Mouse (Mus musculus) CH12.LX (cell line): Measurements from ENCODE around the gene Herc6. TPM values are rescaled to one million over a fixed set of nuclear protein-coding genes. Genes with fewer than 3 reads are reported as not detected.
A peak's percentile ranks its signal among the peaks of the same experiment; 100 is the strongest.

Experiments used
- DNase-seq: peaks from one replicate; pipeline ENCODE4 v3.0.0-alpha.2; 2013; ENCODE audit errors: extremely low read depth
- H3K27ac ChIP-seq: 2 replicates; pipeline ENCODE4 v1.5.1; 2012; ENCODE audit warnings: low read depth, mild to moderate bottlenecking, control low read depth, moderate library complexity; ENCODE audit not compliant: insufficient read depth
- H3K27me3 ChIP-seq: replicated peaks from 2 replicates; pipeline ENCODE3; 2012; ENCODE audit warnings: inconsistent platforms
- H3K36me3 ChIP-seq, 2 experiments: replicated peaks in 1 of 2; 2 replicates each; pipeline versions ENCODE3 to v1.6.1; 2012; ENCODE audit warnings: inconsistent platforms in 1 of 2, low read length in 1 of 2, mild to moderate bottlenecking in 1 of 2, mixed read lengths in 1 of 2, moderate library complexity in 1 of 2; ENCODE audit not compliant: control insufficient read depth in 1 of 2, insufficient read depth in 1 of 2
- H3K4me1 ChIP-seq, 2 experiments: 2 replicates each; pipeline ENCODE4 v1.6.1; 2012; ENCODE audit warnings: inconsistent platforms in 1 of 2, moderate library complexity in 1 of 2; ENCODE audit not compliant: insufficient read depth in 2 of 2, control insufficient read depth in 1 of 2
- H3K4me2 ChIP-seq: 2 replicates; pipeline ENCODE4 v1.6.1; 2012; ENCODE audit warnings: low read depth, mild to moderate bottlenecking, control low read depth; ENCODE audit not compliant: poor library complexity, insufficient read depth, severe bottlenecking
- H3K4me3 ChIP-seq, 3 experiments: fragments of 150-350 bp in 1 of 3; sonication (generic) in 1 of 3; replicated peaks in 1 of 3; 2 replicates each; pipeline versions ENCODE3 to v1.5.1; 2011 to 2012; ENCODE audit warnings: low read depth in 2 of 3, low read length in 2 of 3, mild to moderate bottlenecking in 2 of 3, moderate library complexity in 2 of 3, control low read depth in 1 of 3, improper control_type of control experiment in 1 of 3, inconsistent platforms in 1 of 3, mixed read lengths in 1 of 3; ENCODE audit not compliant: poor library complexity in 1 of 3
- H3K79me2 ChIP-seq: replicated peaks from 2 replicates; pipeline ENCODE4 v1.6.1; 2012; ENCODE audit warnings: mild to moderate bottlenecking, moderate library complexity; ENCODE audit not compliant: control insufficient read depth, poor library complexity, insufficient read depth, severe bottlenecking; ENCODE audit errors: extremely low read depth
- H3K9ac ChIP-seq: 2 replicates; pipeline ENCODE4 v1.6.1; 2012; ENCODE audit warnings: low read depth, mild to moderate bottlenecking, control low read depth, moderate library complexity; ENCODE audit not compliant: insufficient read depth
- H3K9me3 ChIP-seq: replicated peaks from 2 replicates; pipeline ENCODE3; 2012; ENCODE audit warnings: low read length, inconsistent platforms, mixed read lengths
- BHLHE40 ChIP-seq: IDR thresholded peaks from 2 replicates; pipeline ENCODE4 v1.6.1; 2011; ENCODE audit warnings: mild to moderate bottlenecking, low read depth, low read length, improper control_type of control experiment
- CHD1 ChIP-seq: IDR thresholded peaks from 2 replicates; pipeline ENCODE4 v1.6.1; 2012; ENCODE audit warnings: low read depth, low read length, improper control_type of control experiment, inconsistent platforms
- CHD2 ChIP-seq: IDR thresholded peaks from 2 replicates; pipeline ENCODE4 v1.6.1; 2011; ENCODE audit warnings: low read length, improper control_type of control experiment
- E2F4 ChIP-seq: IDR thresholded peaks from 2 replicates; pipeline ENCODE4 v1.6.1; 2011; ENCODE audit warnings: low read depth, low read length, improper control_type of control experiment; ENCODE audit not compliant: insufficient replicate concordance
- ELF1 ChIP-seq: IDR thresholded peaks from 2 replicates; pipeline ENCODE4 v1.6.1; 2014; ENCODE audit warnings: low read depth, mild to moderate bottlenecking, inconsistent platforms, low read length, improper control_type of control experiment
- EP300 ChIP-seq: IDR thresholded peaks from 2 replicates; pipeline ENCODE4 v1.6.1; 2011; ENCODE audit warnings: low read length, improper control_type of control experiment
- ETS1 ChIP-seq: conservative IDR thresholded peaks from 2 replicates; pipeline ENCODE4 v1.6.1; 2012; ENCODE audit warnings: low read depth, mild to moderate bottlenecking, inconsistent platforms, low read length, improper control_type of control experiment, moderate library complexity
- HCFC1 ChIP-seq: IDR thresholded peaks from 2 replicates; pipeline ENCODE4 v1.6.1; 2012; ENCODE audit warnings: low read depth, mild to moderate bottlenecking, inconsistent platforms, low read length, improper control_type of control experiment
- IRF4 ChIP-seq: IDR thresholded peaks from 2 replicates; pipeline ENCODE4 v1.6.1; 2014; ENCODE audit warnings: low read depth, mild to moderate bottlenecking, inconsistent platforms, low read length, improper control_type of control experiment
- JUN ChIP-seq: IDR thresholded peaks from 2 replicates; pipeline ENCODE4 v1.6.1; 2011; ENCODE audit warnings: low read depth, mild to moderate bottlenecking, low read length, improper control_type of control experiment, moderate library complexity; ENCODE audit not compliant: insufficient read depth
- KAT2A ChIP-seq: IDR thresholded peaks from 2 replicates; pipeline ENCODE4 v1.6.1; 2012; ENCODE audit warnings: low read length, improper control_type of control experiment, inconsistent platforms; ENCODE audit not compliant: insufficient replicate concordance
- MXI1 ChIP-seq: IDR thresholded peaks from 2 replicates; pipeline ENCODE4 v1.6.1; 2011; ENCODE audit warnings: mild to moderate bottlenecking, low read depth, low read length, improper control_type of control experiment
- NRF1 ChIP-seq: IDR thresholded peaks from 2 replicates; pipeline ENCODE4 v1.6.1; 2014; ENCODE audit warnings: low read depth, mild to moderate bottlenecking, inconsistent platforms, low read length, improper control_type of control experiment, moderate library complexity
- PAX5 ChIP-seq: IDR thresholded peaks from 2 replicates; pipeline ENCODE4 v1.6.1; 2012; ENCODE audit warnings: low read length, inconsistent platforms, mixed read lengths
- POLR2A ChIP-seq: IDR thresholded peaks from 2 replicates; pipeline ENCODE4 v1.6.1; 2011; ENCODE audit warnings: low read depth, mild to moderate bottlenecking, improper control_type of control experiment, low read length
- POLR2AphosphoS2 ChIP-seq: IDR thresholded peaks from 2 replicates; pipeline ENCODE4 v1.6.1; 2011; ENCODE audit warnings: low read depth, low read length, improper control_type of control experiment
- RCOR1 ChIP-seq: conservative IDR thresholded peaks from 2 replicates; pipeline ENCODE4 v1.6.1; 2012; ENCODE audit warnings: low read depth, mild to moderate bottlenecking, inconsistent platforms, low read length, improper control_type of control experiment
- SIN3A ChIP-seq: IDR thresholded peaks from 2 replicates; pipeline ENCODE4 v1.6.1; 2012; ENCODE audit warnings: low read length, improper control_type of control experiment, inconsistent platforms
- SMC3 ChIP-seq: IDR thresholded peaks from 2 replicates; pipeline ENCODE4 v1.6.1; 2011; ENCODE audit warnings: low read depth, low read length, improper control_type of control experiment
- TBP ChIP-seq: conservative IDR thresholded peaks from 2 replicates; pipeline ENCODE4 v1.6.1; 2011; ENCODE audit warnings: low read depth, low read length, improper control_type of control experiment
- TCF12 ChIP-seq: IDR thresholded peaks from 2 replicates; pipeline ENCODE4 v1.6.1; 2014; ENCODE audit warnings: low read depth, mild to moderate bottlenecking, inconsistent platforms, low read length, improper control_type of control experiment
- UBTF ChIP-seq: IDR thresholded peaks from 2 replicates; pipeline ENCODE4 v1.6.1; 2012; ENCODE audit warnings: low read depth, mild to moderate bottlenecking, inconsistent platforms, low read length, improper control_type of control experiment, moderate library complexity
- USF1 ChIP-seq: IDR thresholded peaks from 2 replicates; pipeline ENCODE4 v1.6.1; 2014; ENCODE audit warnings: low read depth, mild to moderate bottlenecking, inconsistent platforms, low read length, improper control_type of control experiment
- ZKSCAN1 ChIP-seq: IDR thresholded peaks from 2 replicates; pipeline ENCODE4 v1.6.1; 2012; ENCODE audit warnings: low read depth, inconsistent platforms, low read length, improper control_type of control experiment, borderline replicate concordance
- ZMIZ1 ChIP-seq: IDR thresholded peaks from 2 replicates; pipeline ENCODE4 v1.6.1; 2012; ENCODE audit warnings: low read depth, mild to moderate bottlenecking, inconsistent platforms, low read length, improper control_type of control experiment
- ZNF384 ChIP-seq: IDR thresholded peaks from 2 replicates; pipeline ENCODE4 v1.6.1; 2012; ENCODE audit warnings: low read depth, low read length, improper control_type of control experiment, inconsistent platforms
- dilution Hi-C: fragments of 300-500 bp; cut with MboI; formaldehyde crosslinking; loops from 2 replicates; pipeline ENCODE4 v1.14.3; 2020; ENCODE audit warnings: low sequenced_read_pairs; ENCODE audit not compliant: extremely low pct_unique_long_range_greater_than_20kb, extremely low pct_ligation_motif_present
- in situ Hi-C: fragments of 300-500 bp; cut with MboI; formaldehyde crosslinking; loops from 3 replicates; pipeline ENCODE4 v1.14.3; 2019; ENCODE audit warnings: low sequenced_read_pairs, low pct_ligation_motif_present, low pct_unique_long_range_greater_than_20kb, mixed read lengths
- polyA plus RNA-seq: library from polyadenylated mRNA; unstranded; fragments of >175 nt; gene quantifications from 2 replicates; pipeline ENCODE4 v1.2.1, GENCODE M21; 2012; ENCODE audit warnings: low read depth; ENCODE audit not compliant: insufficient read length
- total RNA-seq, 2 experiments: library from RNA; depleted of rRNA; stranded (reverse); fragments of 300-350 nt in 1 of 2; fragments of >200 nt in 1 of 2; gene quantifications; 2 replicates each; pipeline ENCODE4 v1.2.3; 2012 to 2014

The Herc6 gene
- total and polyA plus RNA-seq, 3 experiments: 9.0 to 18.9 (median 14.4) TPM

DNA sequence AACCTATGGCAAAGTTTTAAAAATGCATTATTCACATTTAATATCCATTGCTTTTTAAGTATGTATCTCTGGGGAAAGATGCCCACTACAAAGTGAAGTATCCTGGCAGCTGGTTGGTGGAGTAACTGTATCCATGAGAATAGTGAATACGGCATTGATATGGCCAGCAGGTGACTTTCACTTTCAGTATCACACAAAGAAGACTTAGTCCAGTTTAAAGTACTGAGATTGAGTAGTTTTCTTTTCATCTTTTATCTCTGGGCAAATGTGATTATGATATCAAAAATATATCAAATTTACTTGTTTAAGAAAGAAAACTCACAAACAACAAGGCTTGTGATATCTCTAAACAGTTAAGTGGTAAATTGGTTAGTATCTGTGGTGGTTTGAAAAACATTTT lies 125.9 kb downstream of the Herc6 start:
- Histone ChIP-seq H3K4me1 (peaks cover 0 to 23% of the 10 kb centered on the region in 2 experiments; a peak in 3 of 4 replicates), H3K4me3 (peak overlapping the region in 1 of 3 experiments; percentile 51), H3K9ac (no peak overlapping the region; the same call in 1 of the 2 replicates), H3K79me2 (no peaks in the 10 kb centered on the region), H3K4me2 (peak overlapping the region; percentile 82; the same call in 1 of the 2 replicates), H3K27ac (no peak overlapping the region), H3K9me3 (no peaks in the 10 kb centered on the region), H3K27me3 (no peaks in the 10 kb centered on the region), H3K36me3 (no peaks in the 10 kb centered on the region)
- dilution Hi-C loops (no loop called here), in situ Hi-C loops (no loop called here)
- TF ChIP-seq JUN: no peak
- no peak for TF ChIP-seq CHD1
- no peak for TF ChIP-seq HCFC1
- no peak for TF ChIP-seq PAX5
- no peak for TF ChIP-seq MXI1
- TF ChIP-seq KAT2A: no peak
- peak; percentile 38; the same call in 1 of the 2 replicates for TF ChIP-seq ETS1
- TF ChIP-seq ZNF384: no peak
- no peak for TF ChIP-seq ZKSCAN1
- TF ChIP-seq UBTF: no peak
- TF ChIP-seq BHLHE40: peak; percentile 63
- TF ChIP-seq IRF4: peak; percentile 74
- no peak for TF ChIP-seq NRF1
- TF ChIP-seq POLR2AphosphoS2: no peak
- 0 out of 2 replicates have a peak, but pooled peaks have one; percentile 11 for TF ChIP-seq EP300
- no peak for TF ChIP-seq POLR2A
- no peak for TF ChIP-seq USF1
- TF ChIP-seq RCOR1: no peak
- TF ChIP-seq ZMIZ1: no peak
- no peak for TF ChIP-seq TCF12
- TF ChIP-seq SMC3: no peak
- no peak for TF ChIP-seq CHD2
- no peak for TF ChIP-seq E2F4
- TF ChIP-seq TBP: no peak
- TF ChIP-seq ELF1: no peak
- TF ChIP-seq SIN3A: no peak
- no peak for DNase-seq
